Mouse (Mus musculus): ENCODE measurements at regions not wholly inside any gene's neighbourhood (a gene's known extent, or its start where the extent isn't known, plus 50 kb on each side); places are given as distances from the start of the nearest gene placed in this dataset.

- Histone ChIP-seq H3K36me3 (ENCODE audit: control insufficient read depth, insufficient read depth, low read length, poor library complexity, severe bottlenecking) (no peaks in the 10 kb centered on the region), H3K27me3 (ENCODE audit: control insufficient read depth, insufficient read depth, low read length, poor library complexity, severe bottlenecking) (no peaks in the 10 kb centered on the region)
- DNase-seq (ENCODE audit: low read depth, low spot score): no peak
Measured at GRCm38 (mm10) chr5:52041447-52041846, 148.9 kb downstream of the Dhx15 start.

DNA sequence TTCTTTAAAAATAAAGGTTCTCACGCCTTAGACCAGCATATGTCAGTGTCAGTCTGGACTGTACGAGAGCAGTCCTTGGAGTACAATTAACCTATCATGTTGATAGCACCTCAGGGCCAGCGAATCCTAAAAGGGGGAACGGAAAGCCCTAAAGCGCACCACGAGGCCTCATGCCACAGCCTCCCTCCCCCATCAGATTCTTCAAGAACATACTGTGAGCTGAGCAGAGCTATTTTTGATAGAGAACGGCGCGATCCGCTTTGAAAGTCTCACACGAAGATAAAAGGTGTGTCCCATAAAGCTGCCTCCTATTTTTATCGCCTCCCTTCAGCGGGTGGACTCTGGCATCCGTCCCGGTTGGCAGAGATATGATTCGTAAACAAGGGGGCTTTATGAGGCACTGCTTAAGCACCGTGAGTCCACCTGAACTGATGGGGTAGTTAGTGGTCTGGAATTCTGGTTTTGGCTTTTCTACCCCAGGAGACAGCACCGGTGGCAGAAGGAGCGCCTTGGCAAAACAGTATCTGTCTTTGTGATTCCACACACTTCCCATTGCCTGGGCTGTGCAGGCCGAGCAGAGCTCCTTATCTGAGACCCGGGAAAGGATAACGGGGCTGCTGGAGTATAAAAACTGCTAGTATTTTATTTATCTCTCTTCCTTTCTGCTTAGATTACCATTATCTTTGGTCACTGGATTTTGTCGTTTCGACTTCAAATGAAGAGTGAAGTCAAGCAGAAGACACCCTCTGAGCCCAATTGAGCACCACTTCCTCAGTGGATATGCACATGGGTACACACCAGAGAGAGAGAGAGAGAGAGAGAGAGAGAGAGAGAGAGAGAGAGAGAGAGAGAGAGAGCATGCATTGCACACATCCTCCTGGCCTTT, 149.6 kb downstream of the Dhx15 start:
- no peaks in the 10 kb centered on the region for H3K36me3 ChIP-seq (ENCODE audit: control insufficient read depth, insufficient read depth, low read length, poor library complexity, severe bottlenecking)
- no peak for DNase-seq (ENCODE audit: low read depth, low spot score)

DNA sequence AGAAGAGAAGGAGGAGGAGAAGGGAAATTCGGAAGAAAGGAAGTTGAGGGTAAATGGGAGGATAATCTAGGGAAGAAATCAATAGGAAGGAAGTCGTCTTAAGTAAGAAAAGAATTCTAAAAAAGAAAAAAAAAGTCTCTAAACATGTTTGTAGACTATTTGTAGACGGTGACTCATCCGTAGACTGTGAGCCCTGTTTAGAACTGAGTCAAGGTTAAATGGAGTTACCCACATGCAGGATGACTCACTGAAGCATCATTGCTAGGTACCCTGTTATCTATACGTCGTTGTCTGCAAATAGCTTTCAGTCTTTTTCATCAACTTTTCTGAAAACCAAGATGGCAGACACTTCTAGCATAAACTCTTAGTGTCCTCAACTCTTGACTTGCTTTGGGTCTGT, 155.0 kb downstream of the Dhx15 start:
- no peak for DNase-seq (ENCODE audit: low read depth, low spot score)
- H3K27me3 ChIP-seq (ENCODE audit: control insufficient read depth, insufficient read depth, low read length, poor library complexity, severe bottlenecking): no peaks in the 10 kb centered on the region

More for the DNA sequence above, 149.6 kb downstream of the Dhx15 start:
- no peaks in the 10 kb centered on the region for H3K27me3 ChIP-seq (ENCODE audit: control insufficient read depth, insufficient read depth, low read length, poor library complexity, severe bottlenecking)

DNA sequence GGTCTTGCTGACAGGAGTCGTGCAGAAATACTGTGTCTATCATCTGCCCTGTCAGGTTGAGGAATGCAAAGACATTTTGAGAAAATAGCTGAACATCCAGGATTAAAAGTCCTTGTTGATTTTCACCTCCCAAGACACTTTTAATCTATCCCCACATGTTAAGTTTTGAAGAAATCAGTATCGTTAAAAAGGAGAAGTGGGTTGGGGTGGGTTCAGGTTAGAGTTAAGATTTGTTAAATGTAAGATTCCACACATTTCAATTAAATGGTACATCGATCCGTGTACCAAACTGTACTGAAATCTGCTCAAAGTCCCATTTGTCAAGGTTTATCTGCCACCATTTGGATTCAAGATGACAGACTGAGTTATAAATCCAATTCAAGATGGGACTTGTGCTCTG, 162.8 kb downstream of the Dhx15 start:
- no peak for DNase-seq (ENCODE audit: low read depth, low spot score)
- H3K36me3 ChIP-seq (ENCODE audit: control insufficient read depth, insufficient read depth, low read length, poor library complexity, severe bottlenecking): no peaks in the 10 kb centered on the region
- H3K27me3 ChIP-seq (ENCODE audit: control insufficient read depth, insufficient read depth, low read length, poor library complexity, severe bottlenecking): no peaks in the 10 kb centered on the region

More for the DNA sequence above, 155.0 kb downstream of the Dhx15 start:
- no peaks in the 10 kb centered on the region for H3K36me3 ChIP-seq (ENCODE audit: control insufficient read depth, insufficient read depth, low read length, poor library complexity, severe bottlenecking)

- no peaks in the 10 kb centered on the region for H3K27me3 ChIP-seq (ENCODE audit: control insufficient read depth, insufficient read depth, low read length, poor library complexity, severe bottlenecking)
- DNase-seq (ENCODE audit: low read depth, low spot score): no peak
- H3K36me3 ChIP-seq (ENCODE audit: control insufficient read depth, insufficient read depth, low read length, poor library complexity, severe bottlenecking): no peaks in the 10 kb centered on the region
Measured at GRCm38 (mm10) chr5:52026148-52026547, 164.2 kb downstream of the Dhx15 start.

DNA sequence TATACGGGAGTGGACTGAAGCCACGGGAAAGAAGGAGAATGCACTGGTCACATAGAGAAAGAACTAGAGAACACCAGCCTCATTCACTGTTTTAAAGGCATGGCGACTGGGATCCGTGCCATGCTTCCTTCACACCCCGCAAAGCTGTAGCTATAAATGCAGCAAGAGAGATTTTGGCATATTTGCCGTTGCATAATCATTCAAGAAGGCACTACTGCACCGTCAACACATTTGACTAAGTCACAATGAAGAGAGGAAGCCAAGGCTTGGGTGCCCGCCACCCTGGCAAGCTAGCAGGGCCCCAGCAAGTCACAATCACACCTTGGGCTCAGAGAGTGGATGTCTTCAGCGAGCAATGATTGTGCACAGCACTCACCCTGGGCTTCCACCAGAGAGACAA, 167.1 kb downstream of the Dhx15 start:
- no peak for DNase-seq (ENCODE audit: low read depth, low spot score)
- Histone ChIP-seq H3K27me3 (ENCODE audit: control insufficient read depth, insufficient read depth, low read length, poor library complexity, severe bottlenecking) (no peaks in the 10 kb centered on the region), H3K36me3 (ENCODE audit: control insufficient read depth, insufficient read depth, low read length, poor library complexity, severe bottlenecking) (no peaks in the 10 kb centered on the region)

- no peak for DNase-seq (ENCODE audit: low read depth, low spot score)
Measured at GRCm38 (mm10) chr5:52016992-52017391, 173.3 kb downstream of the Dhx15 start.

GRCm38 (mm10) chr5:52015786-52016185, 174.5 kb downstream of the Dhx15 start:
- H3K36me3 ChIP-seq (ENCODE audit: control insufficient read depth, insufficient read depth, low read length, poor library complexity, severe bottlenecking): no peaks in the 10 kb centered on the region
- H3K27me3 ChIP-seq (ENCODE audit: control insufficient read depth, insufficient read depth, low read length, poor library complexity, severe bottlenecking): no peaks in the 10 kb centered on the region
- DNase-seq (ENCODE audit: low read depth, low spot score): no peak

More at GRCm38 (mm10) chr5:52016992-52017391, 173.3 kb downstream of the Dhx15 start:
- H3K27me3 ChIP-seq (ENCODE audit: control insufficient read depth, insufficient read depth, low read length, poor library complexity, severe bottlenecking): no peaks in the 10 kb centered on the region
- no peaks in the 10 kb centered on the region for H3K36me3 ChIP-seq (ENCODE audit: control insufficient read depth, insufficient read depth, low read length, poor library complexity, severe bottlenecking)

DNA sequence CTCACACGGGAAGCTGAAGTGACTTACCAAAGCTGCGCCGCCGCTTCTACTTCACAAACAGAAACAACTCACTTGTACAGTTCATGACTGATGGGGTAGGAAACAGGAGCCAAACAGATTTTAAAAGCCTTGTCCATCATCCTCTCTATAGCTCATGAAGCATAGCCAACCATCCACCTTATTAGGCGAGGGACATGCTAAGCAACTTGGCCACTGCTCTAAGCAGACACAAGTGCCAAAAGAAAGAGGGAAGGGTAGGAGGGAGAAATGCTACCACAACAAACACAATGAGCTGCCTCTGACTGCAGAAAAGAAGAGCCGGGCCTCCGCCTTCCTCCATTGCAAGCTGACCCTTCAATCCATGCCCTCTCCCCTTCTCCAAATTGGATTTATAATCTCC, 179.9 kb downstream of the Dhx15 start:
- no peak for DNase-seq (ENCODE audit: low read depth, low spot score)
- Histone ChIP-seq H3K27me3 (ENCODE audit: control insufficient read depth, insufficient read depth, low read length, poor library complexity, severe bottlenecking) (no peaks in the 10 kb centered on the region), H3K36me3 (ENCODE audit: control insufficient read depth, insufficient read depth, low read length, poor library complexity, severe bottlenecking) (no peaks in the 10 kb centered on the region)

GRCm38 (mm10) chr5:52008942-52009341, 181.4 kb downstream of the Dhx15 start:
- no peak for DNase-seq (ENCODE audit: low read depth, low spot score)
- H3K27me3 ChIP-seq (ENCODE audit: control insufficient read depth, insufficient read depth, low read length, poor library complexity, severe bottlenecking): no peaks in the 10 kb centered on the region
- no peaks in the 10 kb centered on the region for H3K36me3 ChIP-seq (ENCODE audit: control insufficient read depth, insufficient read depth, low read length, poor library complexity, severe bottlenecking)

DNA sequence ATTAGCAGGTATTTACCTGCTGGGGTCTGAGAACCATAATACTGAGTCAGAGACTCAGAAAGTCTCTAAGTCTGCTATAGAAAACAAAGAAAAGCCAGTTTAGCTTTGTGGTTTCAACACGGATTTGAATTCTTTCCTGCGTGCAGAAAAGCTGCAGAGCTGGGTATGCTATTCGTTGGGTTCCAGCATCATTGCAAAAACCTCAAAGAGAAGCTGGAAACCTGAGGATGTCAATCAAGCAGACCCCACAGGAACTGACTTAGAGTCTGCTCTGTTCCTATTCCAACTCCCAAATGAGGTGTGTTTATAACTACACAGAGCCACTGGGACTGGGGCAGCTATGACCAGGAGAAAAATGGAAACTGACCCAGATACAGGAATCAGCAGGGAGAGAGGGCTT, 183.5 kb downstream of the Dhx15 start:
- Histone ChIP-seq H3K36me3 (ENCODE audit: control insufficient read depth, insufficient read depth, low read length, poor library complexity, severe bottlenecking) (no peaks in the 10 kb centered on the region), H3K27me3 (ENCODE audit: control insufficient read depth, insufficient read depth, low read length, poor library complexity, severe bottlenecking) (no peaks in the 10 kb centered on the region)
- DNase-seq (ENCODE audit: low read depth, low spot score): no peak

DNA sequence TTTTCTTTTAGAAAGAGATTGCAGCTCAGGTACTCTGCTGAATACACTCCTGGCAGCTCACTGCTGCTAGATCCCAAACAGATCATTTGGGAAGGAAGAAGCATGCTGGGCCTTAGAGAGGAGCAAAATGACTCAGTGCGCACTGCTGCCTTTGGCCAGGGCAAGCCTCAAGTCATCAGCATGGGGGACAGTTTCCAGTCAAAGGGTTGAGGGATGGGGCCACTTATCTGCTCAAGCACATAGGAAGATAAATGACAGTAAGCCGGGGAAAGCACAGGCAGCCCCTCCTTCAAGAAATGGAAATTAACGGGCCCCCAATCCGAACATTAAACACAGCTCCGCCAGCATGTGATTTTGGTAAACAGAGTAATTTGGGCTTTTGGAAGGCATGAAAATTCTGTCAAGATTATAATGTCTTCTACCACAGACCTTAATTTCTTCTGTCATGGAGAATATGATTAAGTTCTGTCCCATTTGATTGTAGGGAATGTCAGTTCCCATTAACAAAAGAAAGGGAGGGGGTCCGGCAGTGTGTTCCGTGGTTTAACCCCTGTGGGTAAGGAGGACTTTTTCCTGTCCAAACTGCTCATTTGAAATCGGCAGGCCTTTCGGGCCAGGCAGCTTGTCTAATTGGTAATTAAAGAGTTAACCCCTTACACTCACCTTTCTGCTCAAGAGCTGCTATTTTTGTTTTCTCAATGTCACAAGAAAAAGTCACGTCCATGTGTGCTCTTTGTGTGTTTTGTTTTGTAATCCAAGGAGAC, 199.3 kb downstream of the Dhx15 start:
- no peaks in the 10 kb centered on the region for H3K36me3 ChIP-seq (ENCODE audit: control insufficient read depth, insufficient read depth, low read length, poor library complexity, severe bottlenecking)
- no peak for DNase-seq (ENCODE audit: low read depth, low spot score)

DNA sequence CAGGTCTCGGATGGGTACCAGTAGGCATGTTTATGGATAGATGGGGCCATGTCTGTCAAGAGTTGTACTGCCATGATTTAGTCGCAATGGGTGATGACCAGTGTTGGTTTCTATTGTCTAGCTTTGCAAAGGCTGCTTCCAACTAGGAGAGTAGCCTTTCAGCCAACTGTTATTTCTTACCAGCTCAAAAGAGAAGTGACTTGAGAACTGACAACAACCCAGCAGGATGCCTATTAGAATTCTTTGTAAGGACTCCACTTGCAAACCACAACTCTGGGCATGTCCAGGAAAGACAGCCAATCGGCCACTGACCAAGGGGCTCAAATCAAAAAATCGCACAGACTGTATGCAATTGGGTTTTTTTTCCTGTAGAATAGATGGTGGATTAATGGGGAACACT, 200.9 kb downstream of the Dhx15 start:
- Histone ChIP-seq H3K36me3 (ENCODE audit: control insufficient read depth, insufficient read depth, low read length, poor library complexity, severe bottlenecking) (no peaks in the 10 kb centered on the region), H3K27me3 (ENCODE audit: control insufficient read depth, insufficient read depth, low read length, poor library complexity, severe bottlenecking) (no peaks in the 10 kb centered on the region)
- no peak for DNase-seq (ENCODE audit: low read depth, low spot score)

More for the DNA sequence above, 199.3 kb downstream of the Dhx15 start:
- H3K27me3 ChIP-seq (ENCODE audit: control insufficient read depth, insufficient read depth, low read length, poor library complexity, severe bottlenecking): no peaks in the 10 kb centered on the region

- Histone ChIP-seq H3K36me3 (ENCODE audit: control insufficient read depth, insufficient read depth, low read length, poor library complexity, severe bottlenecking) (no peaks in the 10 kb centered on the region), H3K27me3 (ENCODE audit: control insufficient read depth, insufficient read depth, low read length, poor library complexity, severe bottlenecking) (no peaks in the 10 kb centered on the region)
- no peak for DNase-seq (ENCODE audit: low read depth, low spot score)
Measured at GRCm38 (mm10) chr5:51988913-51989312, 201.4 kb downstream of the Dhx15 start.

- no peak for DNase-seq (ENCODE audit: low read depth, low spot score)
- Histone ChIP-seq H3K27me3 (ENCODE audit: control insufficient read depth, insufficient read depth, low read length, poor library complexity, severe bottlenecking) (no peaks in the 10 kb centered on the region), H3K36me3 (ENCODE audit: control insufficient read depth, insufficient read depth, low read length, poor library complexity, severe bottlenecking) (no peaks in the 10 kb centered on the region)
Measured at GRCm38 (mm10) chr5:51984966-51985365, 205.3 kb downstream of the Dhx15 start.
